Mouse (Mus musculus) T-helper 17 cell (primary cell): ENCODE data around the gene Cpt1a.

ENCODE experiments used
- in situ Hi-C, 2 experiments: fragments of 300-600 bp; cut with MboI, MseI; formaldehyde crosslinking; loops; 1 replicate in 1 of 2; 2 replicates in 1 of 2; pipeline ENCODE4 v1.15.1; 2025; ENCODE audit warnings: high pct_unique_total_duplicates in 2 of 2

Gene Cpt1a

DNA sequence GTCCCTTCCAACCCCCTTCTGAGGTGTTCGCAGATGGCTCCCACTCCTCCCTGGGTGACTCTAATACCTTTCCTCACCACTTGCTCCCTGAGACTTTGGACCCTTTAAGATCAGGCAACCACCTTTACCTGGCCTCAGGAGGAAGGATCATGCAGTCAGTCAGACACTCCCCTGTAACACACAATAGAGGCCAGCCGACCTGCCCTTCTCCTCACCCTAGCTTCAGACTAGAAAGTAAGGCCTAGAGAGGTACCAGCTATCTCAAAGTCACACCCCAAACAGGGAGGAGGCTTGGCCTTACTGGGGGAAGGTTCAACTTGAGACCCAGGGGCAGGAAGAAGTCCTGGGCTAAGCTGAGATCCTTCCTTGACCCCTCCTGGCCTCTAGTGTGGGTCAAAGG lies 102.1 kb downstream of the Cpt1a start:
- in situ Hi-C loops = no loop called here

DNA sequence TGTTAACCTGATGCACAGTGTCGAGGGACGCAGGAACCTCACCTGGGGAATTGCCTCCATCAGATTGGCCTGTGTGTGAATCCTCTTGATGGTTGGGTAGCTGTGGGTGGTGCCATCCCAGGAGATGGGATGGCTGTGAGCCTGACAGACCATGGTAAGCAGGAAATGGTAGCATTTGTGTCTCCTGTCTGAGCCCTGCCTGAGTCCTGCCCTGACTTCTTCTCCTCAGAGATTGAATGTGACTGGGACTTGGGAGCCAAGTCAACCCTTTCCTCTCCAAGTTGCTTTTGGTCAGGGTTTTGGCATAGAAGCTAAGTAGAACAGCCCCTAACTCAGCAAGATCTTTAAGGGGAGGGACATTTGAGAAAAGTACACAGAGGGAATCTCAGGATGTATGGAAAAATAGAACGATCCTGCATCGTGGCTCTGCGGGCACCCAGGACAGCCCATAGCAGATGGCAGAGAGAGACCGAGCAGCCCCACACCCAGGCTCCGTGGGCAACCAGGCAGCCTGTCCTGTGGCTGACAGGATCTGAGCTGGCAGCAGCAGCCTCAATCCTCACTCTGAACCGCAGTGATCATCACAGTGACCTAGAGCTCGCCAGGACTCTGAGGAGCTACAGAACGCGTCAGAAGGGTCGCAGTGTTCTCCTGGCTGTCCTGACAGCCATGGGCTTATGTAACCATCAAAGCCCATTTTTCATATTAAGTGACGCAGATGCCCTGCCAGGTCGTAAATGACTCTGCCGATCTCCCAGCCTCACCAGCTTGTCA lies 106.1 kb downstream of the Cpt1a start:
- in situ Hi-C loops = no loop called here

DNA sequence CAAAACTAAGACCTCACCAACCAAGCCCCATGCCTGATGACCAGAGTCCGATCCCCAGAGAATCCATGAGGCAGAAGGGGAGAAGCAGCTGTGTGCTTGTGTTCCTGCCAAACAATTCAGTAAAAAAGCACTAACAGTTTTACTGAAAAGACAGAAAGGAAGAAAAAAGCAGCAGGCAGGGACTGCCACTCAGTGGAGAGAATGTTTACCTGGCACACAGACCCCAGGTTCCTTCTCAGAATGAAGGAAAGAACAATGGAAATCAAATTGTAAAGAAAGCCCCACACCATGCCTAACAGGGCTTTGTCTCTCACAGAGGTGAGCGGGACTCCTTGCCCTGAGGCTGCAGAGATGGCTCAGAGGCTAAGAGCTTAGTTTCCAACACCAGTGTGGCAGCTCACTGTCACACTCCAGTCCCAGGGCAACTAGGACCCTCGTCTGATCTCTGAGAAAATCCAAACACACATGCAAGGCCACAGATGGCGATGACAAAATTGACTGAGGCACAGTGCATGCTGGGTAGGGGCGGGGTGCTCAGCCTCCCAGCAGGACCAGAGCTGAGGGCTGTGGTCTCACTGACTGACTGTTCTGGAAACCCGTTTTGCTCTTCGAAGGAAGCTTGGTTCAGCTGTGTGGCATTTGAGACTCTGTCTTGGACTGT lies 107.2 kb downstream of the Cpt1a start:
- in situ Hi-C loops = no loop called here

DNA sequence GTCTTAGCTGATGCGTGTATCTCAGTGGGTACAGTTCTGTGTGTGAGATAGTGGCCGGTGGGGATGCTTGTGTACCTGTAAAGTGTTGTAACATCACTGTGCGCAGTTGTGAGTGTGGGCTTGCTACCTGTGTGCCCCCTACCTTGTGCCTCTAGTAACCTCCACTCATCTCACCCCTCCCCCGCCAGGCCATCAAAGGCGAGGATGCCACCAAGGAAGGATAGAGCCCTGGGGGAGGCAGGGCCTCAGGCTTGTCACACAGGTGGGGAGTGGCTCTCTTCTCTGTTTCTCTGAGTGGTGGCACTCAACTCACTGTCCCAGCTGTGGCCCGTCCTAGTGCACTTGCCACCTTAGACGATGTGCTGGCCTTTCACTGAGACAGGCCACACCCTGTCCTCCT lies 108.9 kb downstream of the Cpt1a start:
- in situ Hi-C loops = loop anchor here in 1 of 2 experiments (5.0 kb wide), 1 partner anchor 74 kb away; no protein-coding TSS in a partner anchor

DNA sequence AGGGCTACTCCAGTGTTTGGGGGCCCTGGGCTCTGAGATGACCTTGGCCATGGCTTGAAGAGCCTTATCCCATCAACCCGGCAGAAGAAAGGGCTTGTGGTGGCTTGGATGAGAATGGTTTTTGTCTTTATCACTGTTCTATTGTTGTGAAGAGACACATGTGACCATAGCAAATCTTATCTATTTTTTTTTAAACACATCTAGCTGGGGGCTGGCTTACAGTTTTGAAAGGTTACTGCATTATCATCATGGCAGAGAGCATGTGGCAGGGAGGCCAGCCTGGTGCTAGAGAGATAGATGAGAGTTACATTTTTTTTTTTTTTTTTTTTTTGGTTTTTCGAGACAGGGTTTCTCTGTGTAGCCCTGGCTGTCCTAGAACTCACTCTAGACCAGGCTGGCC lies 109.8 kb downstream of the Cpt1a start:
- in situ Hi-C loops = loop anchor here in 1 of 2 experiments (5.0 kb wide), 1 partner anchor 75 kb away; no protein-coding TSS in a partner anchor

DNA sequence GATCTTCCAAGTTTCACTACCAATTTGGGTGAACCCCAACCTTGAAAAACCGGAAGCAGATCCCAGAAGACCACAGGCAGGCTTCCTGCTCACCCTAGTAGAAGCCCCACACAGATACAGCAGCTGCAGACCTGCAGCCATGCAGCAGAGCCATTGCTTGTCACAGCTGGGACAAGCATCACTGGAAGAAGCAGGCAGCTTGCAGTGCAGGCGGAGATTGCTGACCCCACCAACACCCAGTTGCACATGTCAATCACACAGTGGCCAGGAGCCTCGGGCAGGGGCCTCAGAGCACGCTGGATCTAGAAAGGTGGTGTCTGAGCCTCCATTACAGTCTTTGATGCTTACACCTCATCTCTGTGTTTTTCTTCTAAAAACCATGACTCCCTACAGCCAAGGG lies 112.0 kb downstream of the Cpt1a start:
- in situ Hi-C loops = loop anchor here in 1 of 2 experiments (5.0 kb wide), 1 partner anchor 77 kb away; no protein-coding TSS in a partner anchor

DNA sequence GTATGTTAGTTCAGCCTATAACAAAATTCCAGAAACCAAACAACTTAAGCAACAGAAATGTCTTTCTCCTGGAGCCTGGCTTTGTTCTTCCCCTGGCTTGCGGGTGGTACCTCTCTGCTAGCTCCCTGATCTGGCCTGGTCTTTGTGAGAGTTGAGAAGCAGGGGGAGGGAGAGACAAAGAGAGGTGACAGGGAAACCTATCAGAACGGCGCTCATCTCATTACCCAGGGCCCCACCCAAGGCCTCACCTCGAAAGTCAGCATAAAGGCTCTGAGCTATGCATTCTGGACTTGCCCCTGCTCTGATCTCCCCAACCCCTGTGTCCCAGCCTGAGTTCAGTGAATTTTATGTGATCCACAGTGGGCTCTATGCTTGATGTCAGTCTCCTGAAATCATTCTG lies 112.5 kb downstream of the Cpt1a start:
- in situ Hi-C loops = loop anchor here in 1 of 2 experiments (5.0 kb wide), 1 partner anchor 77 kb away; no protein-coding TSS in a partner anchor
